Mouse (Mus musculus) layer of hippocampus, adult 2 months (tissue): Measurements from ENCODE around the gene Fam168a. TPM values are rescaled to one million over a fixed set of nuclear protein-coding genes. Genes with fewer than 3 reads are reported as not detected.
"Not testable (repeated sequence)": the region's sequence is repeated elsewhere in the genome, so short reads cannot be mapped to it uniquely, and the experiment has no call there.

Experiments used
- DNase-seq, 2 experiments: peaks; one replicate each; pipeline ENCODE4 v3.0.0; 2022; ENCODE audit warnings: low spot score in 2 of 2
- H3K27ac ChIP-seq: fragments of 200-600 bp; 2 replicates; pipeline ENCODE4 v1.8.1; 2022
- H3K4me3 ChIP-seq: fragments of 200-600 bp; 2 replicates; pipeline ENCODE4 v1.8.1; 2022; ENCODE audit warnings: mild to moderate bottlenecking
- CTCF ChIP-seq: fragments of 200-600 bp; conservative IDR thresholded peaks from 2 replicates; pipeline ENCODE4 v1.8.1; 2022; ENCODE audit warnings: antibody characterized with exemption, mild to moderate bottlenecking, moderate library complexity
- total RNA-seq, 2 experiments: library from RNA; stranded (reverse); gene quantifications; 2 replicates each; pipeline ENCODE4 v1.2.3; 2021

Gene Fam168a
- total RNA-seq, 2 experiments from 2014 or later = 220 to 229 TPM

GRCm38 (mm10) chr7:100723453-100724294, 17.2 kb downstream of the Fam168a start:
- H3K4me3 ChIP-seq = no peak overlapping the region
- no peak for DNase-seq
- TF ChIP-seq CTCF = no peak
- H3K27ac ChIP-seq = peak overlapping the region; percentile 28; the same call in 1 of the 2 replicates

- Histone ChIP-seq H3K27ac (no peak overlapping the region), H3K4me3 (no peak overlapping the region)
- TF ChIP-seq CTCF = no peak
- no peak for DNase-seq
These were observed 21.2 kb downstream of the Fam168a start for GRCm38 (mm10) chr7:100727538-100728085.

GRCm38 (mm10) chr7:100729778-100730177, 23.3 kb downstream of the Fam168a start:
- no peak for TF ChIP-seq CTCF
- H3K4me3 ChIP-seq = no peak overlapping the region
- H3K27ac ChIP-seq = no peak overlapping the region; the same call in 1 of the 2 replicates
- DNase-seq = no peak

GRCm38 (mm10) chr7:100732341-100733050, 26.1 kb downstream of the Fam168a start:
- DNase-seq = no peak
- H3K27ac ChIP-seq = peak overlapping the region; percentile 55
- TF ChIP-seq CTCF = no peak
- no peak overlapping the region for H3K4me3 ChIP-seq

- TF ChIP-seq CTCF = no peak
- Histone ChIP-seq H3K27ac (peak overlapping the region; percentile 55), H3K4me3 (no peak overlapping the region)
- DNase-seq = no peak
These were observed 26.8 kb downstream of the Fam168a start for GRCm38 (mm10) chr7:100733051-100733813.

- H3K27ac ChIP-seq = no peak overlapping the region
- no peak overlapping the region for H3K4me3 ChIP-seq
- DNase-seq = no peak
- no peak for TF ChIP-seq CTCF
These were observed 27.8 kb downstream of the Fam168a start for GRCm38 (mm10) chr7:100734201-100734600.

- not testable (repeated sequence) for H3K27ac ChIP-seq, DNase-seq, H3K4me3 ChIP-seq
These were observed 28.5 kb downstream of the Fam168a start for GRCm38 (mm10) chr7:100734905-100735304.

GRCm38 (mm10) chr7:100736131-100736530, 29.7 kb downstream of the Fam168a start:
- no peak for TF ChIP-seq CTCF
- DNase-seq = no peak
- H3K4me3 ChIP-seq = no peak overlapping the region
- no peak overlapping the region for H3K27ac ChIP-seq

GRCm38 (mm10) chr7:100744372-100744771, 37.9 kb downstream of the Fam168a start:
- Histone ChIP-seq H3K27ac (peak overlapping the region; percentile 56), H3K4me3 (no peak overlapping the region)
- no peak for TF ChIP-seq CTCF
- peak; percentile 50 to 65 for DNase-seq

GRCm38 (mm10) chr7:100750101-100750500, 43.7 kb downstream of the Fam168a start:
- no peak for DNase-seq
- no peak overlapping the region for H3K27ac ChIP-seq
- no peak overlapping the region for H3K4me3 ChIP-seq
- TF ChIP-seq CTCF = no peak

- Histone ChIP-seq H3K27ac (peak overlapping the region; percentile 19; the same call in 1 of the 2 replicates), H3K4me3 (no peak overlapping the region)
- no peak for TF ChIP-seq CTCF
- DNase-seq = peak in 1 of 2 experiments; percentile 32
These were observed 52.3 kb downstream of the Fam168a start for GRCm38 (mm10) chr7:100758718-100759117.

GRCm38 (mm10) chr7:100762726-100763125, 56.3 kb downstream of the Fam168a start:
- DNase-seq = no peak
- H3K27ac ChIP-seq = peak overlapping the region; percentile 24

More at GRCm38 (mm10) chr7:100762726-100763125, 56.3 kb downstream of the Fam168a start:
- TF ChIP-seq CTCF = no peak
- H3K4me3 ChIP-seq = no peak overlapping the region
